Mouse (Mus musculus): ENCODE results near the gene Slc34a3.

Gene Slc34a3

DNA sequence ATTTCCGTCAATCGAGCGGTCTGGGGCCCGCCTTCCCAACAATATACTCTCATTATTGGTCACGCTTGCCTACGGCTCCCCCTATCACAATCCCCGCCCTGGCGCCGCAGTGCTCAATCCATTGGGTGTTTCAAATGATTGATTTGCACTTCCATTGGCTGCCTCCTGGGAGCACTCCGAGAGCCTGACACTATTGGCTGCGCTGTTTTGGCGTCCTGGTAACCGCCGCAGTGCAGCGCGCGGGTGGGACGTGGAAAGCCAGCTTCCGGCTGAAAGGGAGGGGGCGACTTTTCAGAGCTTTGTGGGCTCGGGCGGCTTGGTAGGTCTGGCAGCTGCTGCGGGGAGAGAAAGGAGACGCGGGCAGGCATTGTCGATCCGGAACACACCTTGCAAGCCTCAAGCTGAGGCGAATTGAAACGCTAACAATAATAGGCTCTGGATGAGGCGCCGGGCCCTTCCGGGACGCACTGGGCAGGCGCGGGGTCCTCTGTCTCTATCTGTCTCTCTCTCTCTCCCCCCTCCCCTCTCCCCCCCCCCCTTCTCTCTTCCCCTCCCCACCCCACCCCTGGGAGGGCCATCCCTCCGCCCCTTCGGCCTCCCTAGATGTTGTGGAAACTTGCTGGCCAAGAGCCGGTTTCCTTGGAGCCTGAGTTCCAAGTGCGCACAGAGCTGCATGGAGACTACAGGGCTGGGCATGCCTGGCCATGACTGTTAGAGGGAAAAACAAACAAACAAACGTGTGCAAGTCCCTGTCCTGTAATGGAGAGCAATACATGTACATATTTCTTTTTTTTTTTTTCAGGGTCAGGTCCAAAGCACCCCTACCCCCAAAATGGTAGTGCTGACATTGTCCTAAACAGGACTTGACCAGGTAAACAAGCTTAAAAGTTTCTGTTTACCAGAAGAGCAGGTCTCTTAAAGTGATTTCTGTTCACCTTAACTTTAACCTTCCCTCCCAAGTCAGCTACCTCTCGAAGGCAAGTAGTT is 9.1 kb downstream of the Slc34a3 start:
- DNase-seq, result peak; percentile 100

DNA sequence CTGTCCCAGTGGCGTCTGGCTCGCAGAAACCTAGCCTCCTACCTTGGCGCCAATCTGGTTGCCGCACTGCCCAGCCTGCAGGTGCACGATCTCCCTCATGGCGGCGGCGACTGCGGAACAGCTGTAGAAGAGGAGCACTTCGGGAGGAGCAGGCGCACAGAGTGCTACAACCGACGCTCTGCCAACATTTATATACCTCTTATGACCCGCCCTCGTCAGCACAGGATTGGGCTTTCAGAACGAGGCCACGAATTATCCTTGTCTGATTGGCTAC is 9.7 kb downstream of the Slc34a3 start, which contains the start of gene Tubb4b:
Gene Tubb4b, minus strand, starts transcription at position 211 of the 274 bp plus-strand sequence.
- no peak for DNase-seq

DNA sequence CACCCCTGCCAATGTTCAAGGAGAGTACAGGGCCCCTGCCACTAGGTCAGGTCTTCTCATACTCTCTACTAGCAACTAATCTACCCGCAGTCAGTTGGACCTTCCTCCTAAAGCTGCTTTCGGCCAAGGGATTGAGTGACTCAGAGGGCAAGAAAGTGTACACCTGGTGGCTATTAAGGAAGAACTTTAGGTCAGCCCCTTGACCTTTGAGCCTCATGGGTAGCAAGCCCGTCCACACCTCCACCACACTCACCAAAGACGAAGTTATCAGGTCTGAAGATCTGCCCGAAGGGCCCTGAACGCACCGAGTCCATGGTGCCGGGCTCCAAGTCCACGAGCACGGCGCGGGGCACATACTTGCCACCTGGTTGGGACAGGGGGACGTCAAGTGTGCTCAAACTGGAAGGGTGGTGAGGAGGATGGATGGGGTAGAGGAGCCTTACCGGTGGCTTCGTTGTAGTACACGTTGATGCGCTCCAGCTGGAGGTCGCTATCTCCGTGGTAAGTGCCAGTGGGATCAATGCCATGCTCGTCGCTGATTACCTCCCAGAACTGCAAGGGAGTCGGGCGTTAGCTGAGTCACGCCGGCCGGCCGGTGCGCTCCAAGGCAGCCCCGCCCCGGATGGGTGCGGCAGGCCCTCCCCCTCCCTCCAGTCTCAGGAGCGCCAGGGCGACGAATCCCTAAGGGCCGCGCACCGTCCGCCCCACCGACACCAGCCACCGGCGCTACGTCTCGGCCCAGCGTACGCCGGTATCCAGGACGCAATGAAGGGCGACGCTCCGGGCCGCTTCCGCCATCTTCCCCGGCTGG is 10.3 kb downstream of the Slc34a3 start:
- DNase-seq, result peak; percentile 91

DNA sequence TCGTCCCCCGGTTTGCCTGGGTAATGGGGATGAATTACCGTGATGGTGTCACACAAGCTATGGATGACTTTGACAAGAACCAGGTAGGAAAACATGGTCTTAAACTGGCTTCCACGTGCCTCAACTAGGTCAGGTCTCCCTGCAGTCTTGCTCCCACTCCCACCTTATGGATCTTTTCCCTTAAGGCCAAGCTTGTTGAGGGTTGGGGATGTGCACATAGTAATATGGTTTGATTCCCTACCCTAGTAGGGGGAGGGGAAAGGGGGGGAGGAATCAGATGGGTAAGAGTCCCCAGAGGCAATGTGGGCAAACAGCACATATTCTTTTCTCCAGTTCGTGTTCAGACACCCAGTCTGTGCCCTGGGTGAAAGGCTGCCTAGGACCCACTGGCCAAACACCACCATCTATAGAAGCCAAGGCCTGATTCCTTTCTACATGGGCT is 12.8 kb downstream of the Slc34a3 start:
- peak; percentile 12 for DNase-seq

DNA sequence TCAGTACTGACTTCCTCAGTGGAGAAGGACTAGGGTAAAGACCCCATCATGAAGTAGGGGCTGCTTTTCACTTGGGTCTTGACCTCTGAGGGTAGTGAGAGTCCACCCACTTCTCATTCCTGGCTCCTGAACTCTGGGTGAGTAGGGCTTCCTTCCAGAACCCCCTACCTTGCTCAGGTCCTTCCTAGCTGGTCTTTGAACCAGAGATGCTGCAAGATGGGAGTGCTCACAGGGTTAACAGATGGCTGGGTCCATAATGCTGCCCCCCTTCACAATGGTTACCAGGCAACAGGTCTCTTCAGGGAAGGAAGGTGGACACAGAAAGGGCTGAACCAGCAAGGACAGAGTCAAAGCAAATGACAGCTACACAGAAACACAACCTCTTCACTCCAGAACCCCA is 15.7 kb downstream of the Slc34a3 start, which contains the start of gene Fam166a:
Gene Fam166a, plus strand, starts transcription at position 301 of the 400 bp plus-strand sequence.
- DNase-seq, result peak; percentile 4

DNA sequence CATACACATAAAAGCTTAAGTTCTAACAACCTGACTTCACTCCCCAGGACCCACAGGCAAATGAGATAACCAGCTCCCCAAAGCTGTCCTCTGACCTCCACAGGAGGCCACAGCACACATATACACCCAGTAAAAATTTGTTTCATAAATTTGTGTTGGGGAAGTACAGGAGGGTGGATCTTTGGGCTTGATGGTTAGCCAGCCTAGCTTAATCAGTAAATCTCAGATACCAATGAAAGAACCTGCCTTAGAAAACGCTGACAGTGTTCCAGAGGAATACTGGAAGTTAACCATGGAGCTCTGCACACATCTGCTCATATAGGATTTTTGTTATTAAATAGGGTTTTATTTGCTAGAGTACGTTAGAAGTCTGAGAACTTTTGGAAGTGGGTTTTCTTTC is 16.5 kb downstream of the Slc34a3 start:
- DNase-seq, result peak; percentile 62

DNA sequence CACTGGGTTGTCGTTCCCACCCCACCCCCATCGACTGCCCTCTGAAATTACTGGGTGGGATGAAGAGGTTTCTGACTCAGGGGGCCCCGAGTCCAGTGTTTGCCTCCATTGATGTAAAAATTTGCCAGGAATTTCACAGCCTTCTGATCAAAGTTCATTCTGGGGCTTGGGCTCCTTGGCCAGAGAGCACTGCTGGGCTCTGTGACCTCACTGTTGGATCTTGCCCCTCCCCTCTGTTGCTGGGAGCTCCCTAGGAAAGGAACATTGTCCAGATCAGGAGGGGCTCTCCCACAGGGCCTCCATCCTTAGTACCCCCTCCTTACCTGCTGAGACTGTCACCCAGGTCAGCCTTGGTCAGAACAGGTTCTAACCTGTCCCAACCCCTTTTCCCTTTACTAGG is 19.7 kb downstream of the Slc34a3 start, which contains the start of gene Stpg3:
Gene Stpg3, minus strand, starts transcription at position 194 of the 400 bp plus-strand sequence.
- peak; percentile 84 for DNase-seq

DNA sequence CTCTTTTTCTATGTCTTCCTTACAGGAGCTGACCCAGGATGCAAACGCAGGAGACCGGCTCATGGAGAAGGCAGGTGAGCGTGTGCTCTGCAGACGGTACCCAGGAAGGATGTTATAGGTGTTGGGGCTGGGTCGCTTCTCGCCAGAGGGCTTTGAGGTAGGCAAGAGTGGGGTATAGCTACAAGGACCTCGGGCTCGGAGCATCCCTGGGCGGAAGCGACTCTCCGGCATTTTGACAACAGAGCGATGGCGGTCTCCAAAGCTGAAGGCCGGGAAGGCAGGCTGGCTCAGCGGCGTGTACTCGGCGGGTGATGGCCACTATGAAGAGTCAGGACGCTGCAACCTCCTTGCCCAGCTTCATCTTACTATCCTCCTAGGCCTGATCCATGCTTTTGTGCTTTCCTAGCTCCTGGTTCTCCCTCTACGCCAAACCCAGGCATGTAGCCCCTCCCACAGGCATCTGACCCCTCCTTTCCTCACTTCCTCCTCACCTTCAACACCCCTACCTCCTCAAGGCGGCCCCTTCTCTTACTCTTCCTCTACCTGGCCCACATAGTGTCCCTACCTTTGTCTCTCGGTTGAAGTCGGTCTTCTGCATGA is 20.8 kb downstream of the Slc34a3 start:
- DNase-seq, result no peak

DNA sequence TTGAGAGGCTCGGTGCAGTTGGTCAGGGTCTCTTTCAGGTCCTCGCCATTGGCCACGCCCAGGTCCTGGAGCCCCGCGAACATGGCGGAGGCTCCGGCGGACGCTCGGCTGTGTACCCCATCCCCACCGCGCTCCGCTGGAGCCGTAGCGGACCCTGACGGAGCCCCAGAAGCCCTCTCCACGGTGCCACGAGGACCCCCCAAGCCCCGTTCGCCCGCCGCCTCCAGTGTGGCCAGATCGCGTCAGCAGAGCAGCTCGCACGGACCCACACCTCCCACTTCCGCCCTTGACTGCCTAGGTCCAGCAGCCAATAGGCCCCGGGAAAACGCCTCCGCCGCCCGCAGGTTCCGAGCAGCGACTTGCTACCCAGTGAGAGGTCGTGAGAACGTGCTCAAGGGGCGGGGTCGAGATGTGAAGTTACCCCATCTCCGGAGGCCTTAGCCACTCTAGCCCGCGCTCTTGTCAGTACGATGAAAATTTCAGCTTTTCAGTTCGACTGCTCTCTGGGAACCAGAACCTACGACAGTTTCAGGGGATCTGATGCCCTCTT is 23.0 kb downstream of the Slc34a3 start, which contains the start of gene Nelfb:
Gene Nelfb, minus strand, starts transcription at position 369 of the 550 bp plus-strand sequence.
- DNase-seq, result peak; percentile 91

DNA sequence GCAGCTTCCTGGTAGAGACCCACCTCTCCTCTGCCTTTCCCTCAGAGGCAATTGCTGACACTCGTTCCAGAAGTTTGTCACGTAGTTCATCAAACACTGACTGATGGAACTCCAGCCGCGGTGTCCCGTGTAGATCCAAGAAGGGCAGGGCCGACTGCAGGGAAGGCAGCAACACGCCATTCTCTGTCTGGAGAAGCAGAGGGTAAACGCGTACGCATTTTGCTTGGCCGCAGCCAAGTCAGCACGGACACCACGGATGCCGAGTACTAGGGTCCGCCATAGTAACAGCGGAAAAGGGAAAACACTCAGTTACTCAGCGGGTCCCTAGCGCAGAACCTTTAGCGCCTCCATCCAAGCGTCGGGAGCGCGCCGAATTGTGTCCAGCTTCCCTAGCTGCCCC is 23.5 kb downstream of the Slc34a3 start:
- DNase-seq, result no peak

DNA sequence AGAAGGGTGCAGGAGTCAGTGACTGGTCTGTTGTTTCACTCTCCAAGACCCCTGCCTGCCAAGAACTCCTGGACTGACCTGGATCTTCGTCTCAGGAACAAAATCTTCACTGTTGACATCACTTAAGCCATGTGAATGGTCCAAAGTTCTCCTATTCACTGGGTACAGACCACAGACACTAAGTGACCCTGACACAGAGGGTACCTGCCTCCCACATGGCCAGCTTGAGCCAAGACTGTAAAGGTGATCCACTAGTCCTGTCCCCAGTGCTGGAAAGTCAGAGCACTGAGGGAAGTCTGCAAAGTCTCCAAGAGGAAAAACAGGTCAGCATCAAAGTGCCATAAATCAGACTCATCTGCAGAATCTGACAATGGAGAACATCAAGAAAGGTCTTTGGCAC is 26.6 kb downstream of the Slc34a3 start:
- peak; percentile 60 for DNase-seq

DNA sequence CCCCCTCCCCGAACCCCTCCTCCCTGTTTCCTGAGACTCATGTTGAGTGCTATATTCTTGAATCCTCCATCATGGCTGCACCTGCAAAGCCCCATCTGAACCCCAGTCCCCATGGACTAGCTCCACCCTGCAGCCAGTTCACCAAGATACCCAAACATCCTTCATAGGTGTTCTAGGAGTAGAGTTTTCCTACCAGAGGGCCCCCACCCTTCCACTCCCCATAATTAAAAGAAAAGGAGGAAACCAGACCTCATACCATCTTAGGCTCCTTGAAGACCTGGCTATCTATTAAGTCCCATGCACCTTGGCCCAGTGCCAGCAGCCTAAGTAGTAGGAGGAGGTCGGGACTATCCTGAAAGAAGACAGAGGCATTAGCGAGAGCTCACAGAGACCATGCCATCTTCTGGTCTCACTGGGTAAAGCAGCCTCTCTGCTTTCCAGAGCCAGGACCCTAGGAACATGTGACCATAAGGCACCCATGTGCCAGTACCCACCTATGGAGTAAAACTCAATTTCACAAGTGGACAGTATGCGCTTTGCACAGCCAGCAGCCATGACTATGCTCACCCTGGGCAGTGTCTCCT is 30.4 kb downstream of the Slc34a3 start:
- DNase-seq, result no peak

DNA sequence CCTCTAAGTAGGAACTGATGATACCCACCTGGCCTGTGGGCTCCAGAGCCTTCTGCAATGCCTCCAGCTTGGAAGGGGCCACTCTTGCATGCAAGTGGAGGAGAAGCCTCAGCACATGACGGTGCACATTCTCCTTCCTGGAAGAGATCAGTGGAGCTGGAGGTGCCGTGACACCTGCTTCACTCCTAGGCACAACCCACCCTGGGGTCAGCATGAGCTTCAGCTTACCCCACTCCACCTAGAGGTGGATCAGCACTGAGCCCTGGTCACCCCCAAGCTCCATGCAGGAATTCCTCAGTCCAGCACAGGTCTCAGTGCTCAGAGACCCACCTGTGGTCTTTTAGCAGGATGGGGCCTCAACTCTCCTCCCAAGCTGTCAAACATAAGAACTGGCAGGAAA is 33.5 kb downstream of the Slc34a3 start:
- DNase-seq, result no peak

DNA sequence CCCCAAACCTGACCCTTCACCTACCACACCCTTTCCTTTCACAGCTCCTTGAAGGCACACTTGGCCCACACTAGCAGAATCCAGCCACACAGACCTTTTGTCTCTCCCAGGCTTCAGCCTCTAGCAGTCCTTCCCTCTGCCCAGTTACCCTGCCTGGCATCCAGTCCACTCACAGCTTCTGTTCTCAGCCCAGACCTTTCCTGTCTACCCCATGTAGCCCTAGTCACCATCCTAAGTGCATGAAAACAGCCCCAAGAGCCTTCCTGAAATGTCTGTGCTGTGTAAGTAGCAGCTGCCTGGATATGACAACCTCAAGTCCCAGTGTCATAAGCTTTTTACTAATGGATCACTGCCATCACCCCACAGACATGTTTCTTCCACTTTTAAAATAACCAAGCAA is 36.2 kb downstream of the Slc34a3 start:
- DNase-seq, result no peak

DNA sequence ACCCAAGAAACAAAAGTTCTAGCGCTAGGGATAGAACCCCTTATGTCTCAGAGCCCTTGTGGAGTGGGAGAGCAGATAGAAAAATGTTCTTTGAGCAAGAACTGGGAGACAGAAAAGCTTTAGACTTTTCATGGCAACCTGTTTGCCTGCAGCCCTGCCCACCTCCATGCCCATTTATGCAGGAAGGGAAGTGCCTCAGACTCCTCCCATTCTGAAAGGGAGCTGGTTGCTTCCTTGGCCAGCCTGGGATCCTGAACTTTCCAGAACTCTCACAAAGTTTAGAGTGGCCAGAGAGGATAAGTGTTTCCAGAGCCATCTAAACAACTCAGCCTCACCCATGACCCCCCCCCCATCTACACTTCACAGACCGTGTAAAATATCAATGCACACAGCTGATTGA is 37.0 kb downstream of the Slc34a3 start:
- DNase-seq, result no peak

DNA sequence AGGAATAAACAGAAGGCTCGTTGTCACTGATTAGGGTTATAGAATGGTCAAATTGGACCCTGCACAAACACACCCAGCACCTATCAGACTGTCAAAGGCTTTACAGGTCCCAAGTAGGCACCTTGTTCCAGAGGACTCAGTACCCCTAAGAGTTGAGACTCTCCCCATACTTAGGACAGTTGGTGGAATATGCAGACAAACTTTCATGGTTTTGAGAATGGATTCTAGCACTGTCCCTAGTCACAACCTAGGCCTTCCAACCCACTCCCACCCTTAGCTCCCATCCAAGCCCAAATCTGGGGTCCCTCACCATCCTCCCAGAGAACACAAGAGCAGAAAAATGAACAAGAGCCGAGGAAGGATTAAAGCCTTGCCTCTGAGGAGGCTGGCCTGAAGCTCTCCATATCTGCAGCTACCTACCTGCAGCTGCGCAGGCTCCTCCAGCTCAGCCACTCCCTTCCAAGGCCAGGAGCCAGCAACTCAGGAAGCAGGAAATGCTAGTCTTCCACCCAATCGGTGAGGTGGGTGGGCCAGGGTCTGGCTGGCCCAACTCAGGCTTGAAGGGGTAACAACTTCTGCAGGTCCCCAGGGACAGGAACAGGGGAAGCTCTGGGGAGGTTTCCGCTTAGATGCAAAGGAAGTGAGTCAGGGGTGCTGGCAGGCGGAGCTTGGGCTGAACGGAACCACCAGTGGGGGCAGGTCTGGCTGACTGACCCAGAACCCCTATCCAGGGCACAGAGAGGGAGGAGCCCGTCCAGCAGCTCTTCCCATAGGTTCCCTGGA is 37.8 kb downstream of the Slc34a3 start, which contains the start of gene Tor4a:
Gene Tor4a, minus strand, starts transcription at position 715 of the 783 bp plus-strand sequence.
- DNase-seq, result peak; percentile 92

DNA sequence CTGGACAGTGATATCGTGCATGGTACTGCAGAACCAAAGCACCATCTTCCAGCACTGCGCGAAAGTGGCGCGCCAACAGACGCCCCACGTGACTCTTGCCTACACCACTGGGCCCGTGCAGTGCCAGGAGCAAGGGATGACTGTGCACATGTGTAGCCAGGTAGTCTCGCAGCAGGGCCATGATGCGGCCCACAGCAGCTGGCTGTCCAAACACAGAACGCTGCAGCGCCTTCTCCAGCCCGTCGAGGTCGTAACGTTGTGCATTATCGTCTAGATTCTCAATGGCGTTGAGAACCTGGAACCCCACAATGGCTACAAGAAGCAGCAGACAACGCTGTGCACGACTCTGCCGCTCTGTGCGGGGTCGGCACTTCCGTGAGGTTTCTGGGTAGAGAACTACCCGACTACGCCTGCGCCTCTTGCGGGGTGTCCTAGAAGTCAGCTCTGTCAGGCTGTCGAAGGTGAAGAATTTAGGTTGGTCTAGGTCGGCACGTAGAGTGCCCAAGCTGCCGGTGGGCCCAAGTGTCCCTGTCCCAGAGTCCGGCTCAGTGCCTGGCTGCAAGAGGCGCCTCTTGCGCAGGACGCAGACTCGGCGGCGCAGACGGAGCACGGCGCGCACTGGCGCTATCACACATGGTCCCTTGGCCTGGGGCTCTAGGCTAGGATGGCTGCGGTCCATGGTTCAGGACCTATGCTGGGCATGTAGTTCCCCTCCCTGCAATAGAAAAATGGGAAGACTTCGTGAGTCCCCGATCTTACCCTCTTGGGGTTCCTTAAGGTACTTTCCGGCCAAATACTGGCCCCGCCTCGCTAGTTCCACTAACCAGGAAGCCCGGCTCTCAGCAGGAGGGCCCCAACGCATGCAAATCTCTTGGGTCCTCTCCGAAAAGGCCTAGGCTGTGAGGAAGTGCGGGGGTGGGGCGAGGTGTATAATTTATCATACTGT is 38.7 kb downstream of the Slc34a3 start:
- peak; percentile 86 for DNase-seq

DNA sequence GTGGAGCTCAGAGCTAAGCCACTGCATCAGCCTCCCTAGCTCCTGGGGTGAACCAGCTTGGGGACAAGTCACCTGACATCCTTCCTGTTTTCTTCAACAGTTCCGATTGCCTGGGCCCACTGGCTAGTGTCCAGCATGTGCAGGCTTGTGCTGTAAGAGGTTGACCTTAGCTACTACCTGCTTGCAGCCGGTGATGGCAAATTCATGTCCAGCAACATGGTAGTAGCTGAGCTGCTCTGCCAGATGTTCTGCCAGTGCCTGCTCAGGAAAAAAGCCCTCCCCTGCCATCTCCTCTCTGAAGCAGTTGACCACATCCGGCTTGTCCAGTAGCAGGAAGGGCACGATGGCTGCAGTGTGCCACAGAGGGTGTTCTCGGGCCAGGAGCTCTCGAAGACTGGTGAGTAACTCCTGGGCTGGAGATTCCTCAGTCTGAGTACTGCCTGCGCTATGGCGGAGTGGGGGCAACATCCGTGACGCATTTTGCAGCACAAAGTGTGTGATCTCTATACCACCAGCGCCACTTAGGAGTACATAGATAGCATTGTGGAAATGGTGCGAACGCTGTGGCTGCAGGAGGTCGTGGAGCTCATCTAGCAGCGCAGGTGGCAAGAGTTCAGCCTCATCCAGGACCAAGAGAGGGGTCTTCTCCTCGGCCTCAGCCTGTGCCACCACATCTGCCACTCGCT is 39.5 kb downstream of the Slc34a3 start:
- DNase-seq, result no peak

DNA sequence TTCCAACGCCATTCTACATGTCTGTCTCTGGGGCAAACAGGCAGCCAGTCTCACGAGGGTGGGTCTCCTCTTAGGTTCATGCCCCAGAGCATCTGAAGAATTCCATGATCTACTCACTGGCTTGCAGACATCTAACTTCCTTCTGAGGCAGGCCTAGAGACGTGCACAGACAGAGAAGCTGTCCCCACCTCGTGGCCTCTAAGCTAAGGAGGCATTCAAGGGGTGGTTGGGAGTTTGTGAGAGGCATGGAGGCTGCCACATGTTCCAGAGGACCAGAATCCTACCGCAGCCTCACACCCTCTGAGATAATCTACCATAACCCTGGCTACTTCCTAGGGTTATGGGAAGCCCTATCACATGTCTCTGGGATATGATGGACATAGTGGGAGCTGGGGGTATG is 40.2 kb downstream of the Slc34a3 start:
- DNase-seq, result no peak

DNA sequence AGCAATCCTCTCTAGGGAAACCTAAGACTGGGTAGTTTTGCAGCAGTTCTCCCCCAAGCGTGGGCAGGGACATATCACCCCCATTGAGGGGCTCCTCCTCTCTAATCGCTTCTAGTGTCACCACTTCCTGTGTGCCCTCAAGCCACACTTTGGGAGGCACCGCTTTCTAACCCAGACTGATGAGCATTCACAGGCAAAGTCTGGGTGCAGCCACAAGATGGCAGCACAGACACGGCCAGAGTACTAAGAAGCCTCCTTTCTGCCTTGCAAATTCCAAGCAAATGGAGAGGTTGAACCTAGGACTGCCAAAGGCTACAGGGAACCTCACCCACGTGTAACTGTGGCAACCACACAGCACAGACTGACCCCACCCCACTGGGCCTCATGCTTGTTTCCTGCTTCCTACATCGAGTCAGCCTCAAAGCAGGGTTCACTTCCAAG is 40.8 kb downstream of the Slc34a3 start:
- DNase-seq, result peak; percentile 93
